Mouse (Mus musculus): ENCODE measurements at regions not wholly inside any gene's neighbourhood (a gene's known extent, or its start where the extent isn't known, plus 50 kb on each side); places are given as distances from the start of the nearest gene placed in this dataset.
A peak's percentile ranks its signal among the peaks of the same experiment; 100 is the strongest.

GRCm38 (mm10) chr13:105503657-105504056, 60.2 kb downstream of the Htr1a start:
- no peak for DNase-seq (ENCODE audit: low spot score in 2 of 2)
- TF ChIP-seq CTCF (conservative IDR thresholded peaks at IDR 0.05), result no peak
- Histone ChIP-seq H3K4me3 (no peak overlapping the region), H3K27ac (no peak overlapping the region)

- Histone ChIP-seq H3K27ac (no peak overlapping the region), H3K4me3 (no peak overlapping the region)
- no peak for TF ChIP-seq CTCF (conservative IDR thresholded peaks at IDR 0.05)
- no peak for DNase-seq (ENCODE audit: low spot score in 2 of 2)
Measured at GRCm38 (mm10) chr13:105537981-105538680, 94.7 kb downstream of the Htr1a start.

GRCm38 (mm10) chr13:105573248-105573647, 129.8 kb downstream of the Htr1a start:
- DNase-seq (ENCODE audit: low spot score in 2 of 2), result no peak

GRCm38 (mm10) chr13:105606450-105606849, 163.0 kb downstream of the Htr1a start:
- no peak for TF ChIP-seq CTCF (conservative IDR thresholded peaks at IDR 0.05)
- H3K27ac ChIP-seq, result no peak overlapping the region
- H3K4me3 ChIP-seq, result no peak overlapping the region
- no peak for DNase-seq (ENCODE audit: low spot score in 2 of 2)

More at GRCm38 (mm10) chr13:105573248-105573647, 129.8 kb downstream of the Htr1a start:
- TF ChIP-seq CTCF (conservative IDR thresholded peaks at IDR 0.05), result no peak
- Histone ChIP-seq H3K27ac (no peak overlapping the region), H3K4me3 (no peak overlapping the region)

- no peak overlapping the region for H3K4me3 ChIP-seq
- no peak for DNase-seq (ENCODE audit: low spot score in 2 of 2)
- H3K27ac ChIP-seq, result no peak overlapping the region
- no peak for TF ChIP-seq CTCF (conservative IDR thresholded peaks at IDR 0.05)
Measured at GRCm38 (mm10) chr13:105619308-105619707, 175.9 kb downstream of the Htr1a start.

GRCm38 (mm10) chr13:105620867-105621266, 177.4 kb downstream of the Htr1a start:
- Histone ChIP-seq H3K27ac (no peak overlapping the region), H3K4me3 (no peak overlapping the region)
- TF ChIP-seq CTCF (conservative IDR thresholded peaks at IDR 0.05), result no peak
- DNase-seq (ENCODE audit: low spot score in 2 of 2), result no peak

- Histone ChIP-seq H3K27ac (no peak overlapping the region), H3K4me3 (no peak overlapping the region)
- no peak for DNase-seq (ENCODE audit: low spot score in 2 of 2)
- TF ChIP-seq CTCF (conservative IDR thresholded peaks at IDR 0.05), result no peak
Measured at GRCm38 (mm10) chr13:105628618-105629017, 185.2 kb downstream of the Htr1a start.

- no peak overlapping the region for H3K4me3 ChIP-seq
- no peak for TF ChIP-seq CTCF (conservative IDR thresholded peaks at IDR 0.05)
- DNase-seq (ENCODE audit: low spot score in 2 of 2), result peak; percentile 24 to 40
- H3K27ac ChIP-seq, result peak overlapping the region; percentile 76
Measured at GRCm38 (mm10) chr13:105648617-105649016, 205.2 kb downstream of the Htr1a start.
